Mouse (Mus musculus) kidney, postnatal 4 days (tissue): ENCODE data around the gene Wdr54.

Experiments used
- DNase-seq, 2 experiments: peaks; one replicate each; pipeline ENCODE4 v3.0.0; 2021; ENCODE audit warnings: mixed read lengths in 2 of 2

Wdr54 gene

GRCm38 (mm10) chr6:83159456-83159855 lies 3.3 kb upstream of the Wdr54 start:
- peak in 1 of 2 experiments; percentile 39 for DNase-seq

GRCm38 (mm10) chr6:83155552-83156238 lies 502 bp downstream of the Wdr54 start:
- peak in 1 of 2 experiments; percentile 27 for DNase-seq

GRCm38 (mm10) chr6:83153485-83153884 lies 2.7 kb downstream of the Wdr54 start:
- no peak for DNase-seq

GRCm38 (mm10) chr6:83153038-83153437 lies 3.2 kb downstream of the Wdr54 start:
- no peak for DNase-seq

GRCm38 (mm10) chr6:83151721-83152120 lies 4.5 kb downstream of the Wdr54 start:
- DNase-seq = no peak

- DNase-seq = peak in 1 of 2 experiments; percentile 50
Measured at GRCm38 (mm10) chr6:83147280-83147679, 8.9 kb downstream of the Wdr54 start.

GRCm38 (mm10) chr6:83145805-83146204 lies 10.4 kb downstream of the Wdr54 start:
- no peak for DNase-seq

- no peak for DNase-seq
Measured at GRCm38 (mm10) chr6:83145209-83145608, 11.0 kb downstream of the Wdr54 start.

GRCm38 (mm10) chr6:83142886-83143285 lies 13.3 kb downstream of the Wdr54 start:
- DNase-seq = no peak

GRCm38 (mm10) chr6:83142211-83142731 lies 13.9 kb downstream of the Wdr54 start:
- DNase-seq = peak; percentile 47 to 64

GRCm38 (mm10) chr6:83141636-83142035 lies 14.6 kb downstream of the Wdr54 start:
- peak; percentile 39 to 49 for DNase-seq

- no peak for DNase-seq
Measured at GRCm38 (mm10) chr6:83140044-83140443, 16.2 kb downstream of the Wdr54 start.

GRCm38 (mm10) chr6:83138056-83138455 lies 18.1 kb downstream of the Wdr54 start:
- DNase-seq = peak; percentile 64 to 77

- DNase-seq = peak; percentile 97
Measured at GRCm38 (mm10) chr6:83137576-83137950, 18.6 kb downstream of the Wdr54 start.

GRCm38 (mm10) chr6:83136881-83137575 lies 19.2 kb downstream of the Wdr54 start:
- DNase-seq = peak; percentile 82 to 91

- DNase-seq = no peak
Measured at GRCm38 (mm10) chr6:83136291-83136880, 19.8 kb downstream of the Wdr54 start.

- peak; percentile 63 to 76 for DNase-seq
Measured at GRCm38 (mm10) chr6:83135571-83136161, 20.5 kb downstream of the Wdr54 start.

GRCm38 (mm10) chr6:83134951-83135513 lies 21.2 kb downstream of the Wdr54 start, which contains the start of gene Rtkn:
TSS of gene Rtkn (plus strand) at chr6:83135463.
- DNase-seq = peak in 1 of 2 experiments; percentile 38

GRCm38 (mm10) chr6:83134226-83134625 lies 22.0 kb downstream of the Wdr54 start:
- DNase-seq = no peak

GRCm38 (mm10) chr6:83132176-83132919 lies 23.8 kb downstream of the Wdr54 start:
- DNase-seq = no peak

GRCm38 (mm10) chr6:83131469-83132034 lies 24.6 kb downstream of the Wdr54 start:
- DNase-seq = peak; percentile 49 to 67

GRCm38 (mm10) chr6:83127419-83127818 lies 28.8 kb downstream of the Wdr54 start:
- no peak for DNase-seq
